Mouse (Mus musculus) forebrain, embryonic 10.5 days (tissue): ENCODE measurements at regions not wholly inside any gene's neighbourhood (a gene's known extent, or its start where the extent isn't known, plus 50 kb on each side); places are given as distances from the start of the nearest gene placed in this dataset.

Source experiments
- DNase-seq: peaks from one replicate; pipeline ENCODE4 v3.0.0-alpha.2; 2017; ENCODE audit warnings: low spot score; ENCODE audit errors: extremely low spot score
- H3K27ac ChIP-seq: fragments of 300-500 bp; sonication (generic); 2 replicates; pipeline ENCODE4 v1.5.1; 2016; ENCODE audit warnings: mild to moderate bottlenecking
- H3K27me3 ChIP-seq: fragments of 300-500 bp; sonication (generic); 2 replicates; pipeline ENCODE4 v1.6.1; 2016; ENCODE audit warnings: mild to moderate bottlenecking; ENCODE audit not compliant: poor library complexity, severe bottlenecking
- H3K36me3 ChIP-seq: fragments of 300-500 bp; sonication (generic); replicated peaks from 2 replicates; pipeline ENCODE4 v1.6.1; 2016; ENCODE audit warnings: mild to moderate bottlenecking, moderate library complexity
- H3K4me1 ChIP-seq: fragments of 300-500 bp; sonication (generic); 2 replicates; pipeline ENCODE4 v1.6.1; 2016
- H3K4me3 ChIP-seq: fragments of 300-500 bp; sonication (generic); 2 replicates; pipeline ENCODE4 v1.5.1; 2016; ENCODE audit warnings: mild to moderate bottlenecking, moderate library complexity
- H3K9me3 ChIP-seq: fragments of 300-500 bp; sonication (generic); 2 replicates; pipeline ENCODE4 v1.6.1; 2016; ENCODE audit warnings: mild to moderate bottlenecking, moderate library complexity
- WGBS: fragments of 180-500 bp; shearing (Covaris S2); methylation state at CpG from one replicate; pipeline ENCODE4 v1.1.7; 2016; 5-methylcytosine and 5-hydroxymethylcytosine counted together

DNA sequence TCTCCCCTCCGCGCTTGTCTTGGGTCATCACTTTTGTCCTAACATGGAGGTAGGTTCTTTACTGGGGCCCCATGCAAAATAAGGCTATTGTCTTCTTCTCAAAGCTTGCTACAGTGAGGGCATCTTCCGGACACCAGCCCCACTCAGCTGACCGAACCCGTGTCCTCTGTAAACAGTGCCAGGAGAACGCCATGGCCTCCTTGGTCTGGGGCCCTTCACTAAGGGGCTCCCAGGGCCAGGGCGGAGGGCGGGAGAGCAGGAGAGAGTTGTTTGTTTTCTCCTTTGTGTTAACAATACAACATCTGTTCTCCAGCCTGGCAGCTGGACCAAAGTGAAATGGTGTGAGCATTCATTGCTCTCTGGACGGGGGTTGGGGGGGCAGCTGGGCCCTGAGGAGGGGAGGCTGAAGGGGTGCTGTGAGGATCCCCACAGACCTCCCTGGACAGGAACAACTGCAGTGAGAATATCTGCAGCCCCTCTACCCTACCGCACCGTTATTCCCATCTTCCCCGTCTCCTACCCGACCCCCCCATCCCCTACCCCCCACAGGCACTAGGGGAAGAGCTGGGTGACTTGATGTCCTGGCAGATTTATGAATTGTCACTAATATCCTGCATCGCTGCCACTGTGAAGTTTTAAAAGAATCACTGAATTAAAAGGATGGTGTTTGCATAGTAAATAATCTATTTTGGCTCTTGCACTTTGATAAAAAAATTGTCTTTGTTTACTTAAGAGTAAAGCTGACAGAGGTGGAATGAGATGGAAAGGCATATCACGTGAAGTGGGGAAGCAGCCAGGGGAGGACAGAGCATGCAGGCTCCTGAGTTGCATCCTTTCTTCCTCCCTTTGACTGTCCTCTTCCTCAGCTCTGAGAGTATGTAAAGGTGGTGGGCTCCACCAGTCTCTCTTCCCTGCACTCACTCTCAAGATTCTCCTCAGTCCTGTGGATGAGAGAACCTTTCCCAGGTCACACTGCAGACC is 97.5 kb upstream of the Teddm2 start:
- WGBS: 76% methylated on average over 15 of the region's 15 CpGs
- DNase-seq: no peak
- Histone ChIP-seq H3K4me3 (no peak overlapping the region), H3K4me1 (peaks cover 8% of the 10 kb centered on the region), H3K36me3 (no peaks in the 10 kb centered on the region), H3K9me3 (peaks cover 6% of the 10 kb centered on the region; the same call in 1 of the 2 replicates), H3K27ac (no peak overlapping the region; the same call in 1 of the 2 replicates), H3K27me3 (no peaks in the 10 kb centered on the region)

- H3K27ac ChIP-seq: no peak overlapping the region
- no peak overlapping the region for H3K4me3 ChIP-seq
- 80% methylated on average over 6 of the region's 6 CpGs for WGBS
- H3K4me1 ChIP-seq: peaks cover 8% of the 10 kb centered on the region
- H3K9me3 ChIP-seq: no peaks in the 10 kb centered on the region
- no peaks in the 10 kb centered on the region for H3K36me3 ChIP-seq
- H3K27me3 ChIP-seq: no peaks in the 10 kb centered on the region
- DNase-seq: no peak
Observed at GRCm38 (mm10) chr1:153999776-154000175, 99.7 kb upstream of the Teddm2 start.

DNA sequence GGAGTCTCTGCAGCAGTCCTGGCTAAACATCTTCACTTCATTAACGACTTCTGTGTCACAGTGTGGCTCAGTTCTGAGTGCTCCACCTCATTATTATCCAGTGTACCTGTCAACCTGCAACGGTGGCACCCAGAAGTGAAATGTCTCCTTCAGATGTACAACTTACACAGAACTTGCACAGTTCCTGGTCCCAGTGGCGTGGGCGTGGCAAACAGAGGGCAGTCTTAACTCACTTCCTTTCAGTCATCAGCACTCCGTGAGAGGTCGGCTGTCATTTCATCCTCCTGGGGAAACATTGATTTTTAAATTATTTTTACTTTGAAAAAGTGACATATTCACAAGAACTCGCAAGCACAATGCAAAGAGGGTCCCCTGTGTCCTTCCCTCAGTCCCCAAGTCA is 103.6 kb upstream of the Teddm2 start:
- Histone ChIP-seq H3K9me3 (no peaks in the 10 kb centered on the region), H3K27me3 (no peaks in the 10 kb centered on the region), H3K27ac (no peak overlapping the region), H3K36me3 (no peaks in the 10 kb centered on the region), H3K4me1 (no peaks in the 10 kb centered on the region), H3K4me3 (no peak overlapping the region)
- 84% methylated on average over 7 of the region's 7 CpGs for WGBS
- no peak for DNase-seq

GRCm38 (mm10) chr1:154004647-154005046 is 104.6 kb upstream of the Teddm2 start:
- Histone ChIP-seq H3K36me3 (no peaks in the 10 kb centered on the region), H3K27me3 (no peaks in the 10 kb centered on the region), H3K4me1 (no peaks in the 10 kb centered on the region), H3K9me3 (no peaks in the 10 kb centered on the region), H3K27ac (no peak overlapping the region), H3K4me3 (no peak overlapping the region)
- DNase-seq: no peak
- 96% methylated on average over 4 of the region's 4 CpGs for WGBS

GRCm38 (mm10) chr1:154006055-154006454 is 106.0 kb upstream of the Teddm2 start:
- Histone ChIP-seq H3K9me3 (no peaks in the 10 kb centered on the region), H3K4me1 (no peaks in the 10 kb centered on the region), H3K36me3 (no peaks in the 10 kb centered on the region), H3K27ac (no peak overlapping the region), H3K27me3 (no peaks in the 10 kb centered on the region), H3K4me3 (no peak overlapping the region)
- no peak for DNase-seq
- WGBS: 92% methylated on average over 13 of the region's 13 CpGs

DNA sequence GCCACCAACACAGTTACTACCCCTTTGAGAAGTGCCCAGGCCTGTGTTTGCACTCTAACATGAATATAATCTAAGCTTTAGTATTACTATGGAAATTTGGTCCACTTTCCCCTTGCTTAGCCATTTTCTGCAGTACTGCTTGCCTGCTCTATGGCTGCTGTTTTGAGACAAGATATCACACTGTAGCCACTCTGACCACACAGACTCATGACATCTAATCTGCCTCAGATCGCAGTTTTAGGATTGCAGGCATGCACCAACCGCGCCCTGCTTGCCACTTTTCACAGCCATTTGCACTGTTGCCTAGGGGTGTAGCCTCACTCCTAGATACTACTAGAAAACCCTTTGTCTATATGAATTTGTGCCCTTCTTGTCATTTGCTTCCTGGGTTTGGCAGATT is 107.4 kb upstream of the Teddm2 start:
- H3K4me3 ChIP-seq: no peak overlapping the region
- no peaks in the 10 kb centered on the region for H3K9me3 ChIP-seq
- H3K27ac ChIP-seq: no peak overlapping the region
- no peak for DNase-seq
- no peaks in the 10 kb centered on the region for H3K4me1 ChIP-seq
- no peaks in the 10 kb centered on the region for H3K27me3 ChIP-seq
- 94% methylated on average over 3 of the region's 3 CpGs for WGBS
- H3K36me3 ChIP-seq: no peaks in the 10 kb centered on the region

DNA sequence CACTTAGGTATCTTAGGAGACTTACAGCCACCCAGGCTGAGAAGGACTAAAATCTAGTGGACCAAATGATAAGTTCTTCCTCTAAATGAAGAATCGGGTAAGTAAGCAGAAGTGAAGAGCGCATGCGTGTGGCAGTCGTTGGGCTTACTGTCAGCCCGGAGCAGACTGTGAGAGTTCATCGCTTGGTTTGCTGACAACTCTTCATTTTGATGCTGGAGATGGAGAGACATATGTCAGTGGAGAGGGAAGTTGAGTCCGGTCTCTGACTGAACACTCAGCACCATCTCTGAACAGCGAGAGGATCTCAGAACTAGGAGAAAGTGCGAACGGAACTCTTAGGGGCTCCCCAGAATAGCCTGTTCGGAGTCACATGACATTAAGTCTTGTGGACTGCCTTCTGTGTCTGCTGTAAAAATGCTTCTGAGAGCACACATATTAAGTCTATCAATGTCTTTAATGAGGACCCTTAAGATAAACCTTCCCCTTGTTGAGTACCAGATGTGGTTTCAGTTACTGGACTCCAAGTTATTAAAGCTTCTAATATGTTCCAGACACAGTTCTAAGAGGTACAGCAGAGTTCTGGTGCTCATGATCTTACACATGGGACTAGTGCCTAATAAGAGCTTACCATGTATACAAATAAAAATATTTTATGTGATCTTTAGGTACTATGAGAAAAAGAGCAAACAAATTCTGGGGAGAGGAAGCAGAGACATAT is 108.7 kb upstream of the Teddm2 start:
- H3K27ac ChIP-seq: no peak overlapping the region
- no peaks in the 10 kb centered on the region for H3K36me3 ChIP-seq
- WGBS: 95% methylated on average over 11 of the region's 11 CpGs
- no peak for DNase-seq
- H3K9me3 ChIP-seq: no peaks in the 10 kb centered on the region
- no peaks in the 10 kb centered on the region for H3K4me1 ChIP-seq
- no peak overlapping the region for H3K4me3 ChIP-seq
- H3K27me3 ChIP-seq: no peaks in the 10 kb centered on the region

GRCm38 (mm10) chr1:154010681-154011080 is 110.7 kb upstream of the Teddm2 start:
- no peak overlapping the region for H3K27ac ChIP-seq
- no peak overlapping the region for H3K4me3 ChIP-seq
- no peaks in the 10 kb centered on the region for H3K4me1 ChIP-seq
- 84% methylated on average over 4 of the region's 4 CpGs for WGBS
- no peak for DNase-seq
- no peaks in the 10 kb centered on the region for H3K9me3 ChIP-seq
- H3K27me3 ChIP-seq: no peaks in the 10 kb centered on the region
- H3K36me3 ChIP-seq: no peaks in the 10 kb centered on the region

DNA sequence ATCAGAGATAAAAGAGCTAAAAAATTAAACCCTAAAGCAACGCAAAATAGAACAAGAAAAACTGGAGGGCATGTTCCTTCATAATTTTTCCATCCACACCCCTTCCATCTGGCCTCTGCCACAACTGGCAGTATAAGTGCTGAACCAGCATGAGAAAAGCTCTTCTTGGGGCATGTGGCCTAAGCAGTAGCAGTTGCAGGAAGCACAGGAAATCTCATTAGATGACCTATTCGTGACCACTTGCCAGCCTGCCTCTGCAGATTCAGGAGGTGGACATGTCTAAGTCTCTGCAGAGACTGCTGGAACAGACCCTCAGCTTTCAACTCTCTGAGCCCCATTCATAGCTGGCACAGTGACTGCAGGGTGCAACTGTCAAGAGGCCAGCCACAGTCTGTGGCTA is 116.5 kb upstream of the Teddm2 start:
- Histone ChIP-seq H3K27ac (no peak overlapping the region), H3K4me1 (0 out of 2 replicates have a peak, but pooled peaks cover 4% of the 10 kb centered on the region), H3K4me3 (no peak overlapping the region), H3K9me3 (no peaks in the 10 kb centered on the region), H3K36me3 (no peaks in the 10 kb centered on the region), H3K27me3 (no peaks in the 10 kb centered on the region)
- WGBS: 78% methylated on average over 2 of the region's 2 CpGs
- DNase-seq: no peak

- no peaks in the 10 kb centered on the region for H3K36me3 ChIP-seq
- no peaks in the 10 kb centered on the region for H3K9me3 ChIP-seq
- no peak overlapping the region for H3K27ac ChIP-seq
- no peak for DNase-seq
- 92% methylated on average over 6 of the region's 6 CpGs for WGBS
- 0 out of 2 replicates have a peak, but pooled peaks cover 4% of the 10 kb centered on the region for H3K4me1 ChIP-seq
- H3K27me3 ChIP-seq: no peaks in the 10 kb centered on the region
- H3K4me3 ChIP-seq: no peak overlapping the region
Observed at GRCm38 (mm10) chr1:154018241-154018640, 118.2 kb upstream of the Teddm2 start.

GRCm38 (mm10) chr1:154024301-154024700 is 124.3 kb upstream of the Teddm2 start:
- H3K27me3 ChIP-seq: no peaks in the 10 kb centered on the region
- no peak overlapping the region for H3K27ac ChIP-seq
- 0 out of 2 replicates have a peak, but pooled peaks cover 2% of the 10 kb centered on the region for H3K4me1 ChIP-seq
- H3K9me3 ChIP-seq: no peaks in the 10 kb centered on the region
- WGBS: 85% methylated on average over 3 of the region's 3 CpGs
- no peak for DNase-seq
- no peaks in the 10 kb centered on the region for H3K36me3 ChIP-seq
- no peak overlapping the region for H3K4me3 ChIP-seq

DNA sequence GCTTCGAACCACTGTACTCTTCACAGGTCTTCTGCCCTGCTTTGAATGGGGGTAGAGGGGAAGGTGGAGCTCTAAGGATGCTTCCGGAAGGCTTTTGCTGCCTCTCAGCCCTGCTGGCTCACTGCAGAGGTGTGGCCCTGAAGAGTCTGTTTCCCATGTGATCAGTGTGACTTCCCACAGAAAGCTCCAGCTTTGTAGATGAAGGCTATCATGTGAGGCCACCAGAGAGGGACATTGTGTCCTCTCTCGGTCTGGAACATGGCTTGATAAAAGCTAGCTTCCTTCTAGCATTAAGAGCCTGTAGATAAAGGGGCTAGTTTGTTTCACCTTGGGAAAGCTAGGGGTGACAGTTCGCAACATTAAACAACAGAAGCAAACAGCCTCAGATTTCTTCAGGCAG is 127.3 kb upstream of the Teddm2 start:
- DNase-seq: no peak
- H3K4me1 ChIP-seq: peaks cover 7% of the 10 kb centered on the region; the same call in 1 of the 2 replicates
- no peaks in the 10 kb centered on the region for H3K27me3 ChIP-seq
- WGBS: 86% methylated on average over 4 of the region's 4 CpGs
- H3K36me3 ChIP-seq: no peaks in the 10 kb centered on the region
- H3K9me3 ChIP-seq: no peaks in the 10 kb centered on the region
- no peak overlapping the region for H3K27ac ChIP-seq
- H3K4me3 ChIP-seq: no peak overlapping the region

DNA sequence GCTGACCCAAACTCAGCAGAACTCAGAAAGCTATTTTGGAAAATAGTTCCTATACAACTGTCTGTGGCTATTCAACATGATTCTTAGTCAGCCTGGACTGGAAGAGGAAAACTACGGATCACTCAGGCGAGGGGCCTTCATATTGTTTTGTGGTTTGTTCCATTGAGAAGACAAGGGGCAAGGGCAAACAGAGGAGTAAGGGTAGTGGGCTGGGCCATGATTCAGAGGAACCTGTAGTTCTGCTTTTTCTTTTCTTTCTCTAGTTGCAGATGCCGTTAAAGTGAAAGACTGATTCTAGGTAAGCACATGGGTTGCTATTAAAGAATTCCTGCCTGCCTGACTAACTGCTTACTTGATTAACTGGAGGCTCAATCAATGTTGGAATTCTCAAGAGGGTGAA is 129.8 kb upstream of the Teddm2 start:
- no peaks in the 10 kb centered on the region for H3K9me3 ChIP-seq
- H3K4me3 ChIP-seq: no peak overlapping the region
- peaks cover 13% of the 10 kb centered on the region for H3K4me1 ChIP-seq
- WGBS: 83% methylated on average over 3 of the region's 3 CpGs
- no peak overlapping the region for H3K27ac ChIP-seq
- H3K27me3 ChIP-seq: no peaks in the 10 kb centered on the region
- no peaks in the 10 kb centered on the region for H3K36me3 ChIP-seq
- no peak for DNase-seq
